In the genomic region with DNA sequence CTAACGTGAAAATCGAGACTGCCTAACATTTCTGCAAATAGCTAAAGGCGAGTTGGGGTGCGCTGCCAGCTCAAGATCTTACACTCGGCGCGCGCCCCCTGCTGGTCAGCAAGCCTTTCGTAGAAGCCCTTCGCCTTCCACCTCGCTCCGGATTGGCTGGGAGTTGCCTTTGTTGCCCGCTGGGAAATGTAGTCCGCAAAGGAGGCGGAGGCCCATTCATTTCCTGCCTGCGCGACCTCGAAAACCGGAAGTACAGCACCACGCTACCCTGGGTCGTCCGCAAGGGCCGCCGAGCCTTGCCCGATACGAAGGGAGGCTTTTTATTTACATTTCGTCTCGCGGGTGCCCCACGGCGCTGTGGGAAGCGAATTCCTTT, we compare ENCODE assay signal across 1 mouse cellular context.
TF ChIP-seq lines count a peak whose summit lies in the region.

No protein-coding gene starts in this region.

TF ChIP-seq in MEL, 35 proteins besides CTCF, POLR2A, EP300 and RAD21:
- TF ChIP-seq CHD1 (IDR thresholded peaks at IDR 0.05; ENCODE audit: low read depth, low read length) (peak; percentile 75; the same call in 1 of the 2 replicates), ZC3H11A (IDR thresholded peaks at IDR 0.05; ENCODE audit: low read depth, low read length) (peak; percentile 58), SIN3A (IDR thresholded peaks at IDR 0.05; ENCODE audit: low read length) (peak; percentile 60; the same call in 1 of the 2 replicates), TCF12 (IDR thresholded peaks at IDR 0.05; ENCODE audit: low read depth, low read length) (peak; percentile 24; the same call in 1 of the 2 replicates), ETS1 (IDR thresholded peaks at IDR 0.05; ENCODE audit: low read depth, low read length) (0 out of 2 replicates have a peak, but pooled peaks have one; percentile 12), KAT2A (conservative IDR thresholded peaks at IDR 0.05; ENCODE audit: low read depth, low read length) (peak; percentile 90), MEF2A (IDR thresholded peaks at IDR 0.05; ENCODE audit: extremely low read depth, insufficient replicate concordance, low read depth, low read length, poor library complexity, severe bottlenecking) (no peak), UBTF (IDR thresholded peaks at IDR 0.05; ENCODE audit: borderline replicate concordance, insufficient read depth, low read depth, low read length) (no peak), HCFC1 (IDR thresholded peaks at IDR 0.05; ENCODE audit: low read depth, low read length) (peak; percentile 94), NRF1 (IDR thresholded peaks at IDR 0.05; ENCODE audit: insufficient read depth, low read depth, low read length, poor library complexity, severe bottlenecking) (peak; percentile 35; the same call in 1 of the 2 replicates), ELF1 (IDR thresholded peaks at IDR 0.05; ENCODE audit: low read depth, low read length) (peak; percentile 96), SMC3 (IDR thresholded peaks at IDR 0.05; ENCODE audit: low read depth, low read length) (peak; percentile 65), RCOR1 (IDR thresholded peaks at IDR 0.05; ENCODE audit: low read depth, low read length) (no peak), MAZ (IDR thresholded peaks at IDR 0.05; ENCODE audit: low read depth, low read length) (0 out of 2 replicates have a peak, but pooled peaks have one; percentile 12), GABPA (IDR thresholded peaks at IDR 0.05; ENCODE audit: low read depth, low read length) (no peak), NELFE (IDR thresholded peaks at IDR 0.05; ENCODE audit: low read depth, low read length) (peak; percentile 73)
